Mouse (Mus musculus): ENCODE results near the gene Uhrf2.

Gene Uhrf2

DNA sequence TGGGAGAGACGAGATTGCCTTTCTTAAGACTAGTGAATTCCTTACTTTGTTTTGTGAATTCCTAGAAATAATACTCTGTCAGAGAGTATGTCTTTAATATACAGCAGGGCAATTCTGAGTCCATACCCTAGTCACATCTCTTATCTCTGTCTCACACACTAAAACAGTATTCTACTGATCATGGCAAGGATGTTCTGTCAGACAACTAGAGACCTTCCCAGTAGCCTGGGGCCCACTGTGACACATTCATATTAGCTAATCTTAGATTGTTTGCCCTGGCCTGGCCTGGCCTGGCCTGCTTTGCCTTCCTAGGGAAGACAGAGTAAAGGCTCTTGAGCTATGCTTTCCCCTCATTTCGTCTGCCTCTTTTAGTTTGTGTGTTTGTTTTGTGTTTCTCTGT, 20.3 kb downstream of the Uhrf2 start:
- DNase-seq (ENCODE audit: low spot score), result no peak

DNA sequence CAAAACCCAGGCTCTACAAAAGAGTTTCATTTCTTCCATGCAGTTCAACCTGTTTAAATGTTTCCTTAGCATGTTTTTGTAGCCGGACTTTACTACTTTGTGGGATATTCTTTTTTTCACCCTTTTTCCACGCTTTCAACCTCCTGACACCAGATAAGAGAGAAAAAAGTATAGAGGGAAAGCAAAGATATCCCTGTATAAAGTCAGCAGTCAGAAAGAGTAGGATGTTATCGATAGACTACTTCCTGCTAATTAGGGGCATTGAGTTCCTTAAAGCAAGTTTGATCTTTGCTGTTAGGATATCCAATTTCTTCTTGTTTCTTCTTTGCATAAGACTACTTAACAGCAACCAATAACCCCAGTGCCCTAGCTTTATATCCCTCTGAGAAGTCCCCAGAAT, 21.2 kb downstream of the Uhrf2 start:
- no peak for DNase-seq (ENCODE audit: low spot score)

DNA sequence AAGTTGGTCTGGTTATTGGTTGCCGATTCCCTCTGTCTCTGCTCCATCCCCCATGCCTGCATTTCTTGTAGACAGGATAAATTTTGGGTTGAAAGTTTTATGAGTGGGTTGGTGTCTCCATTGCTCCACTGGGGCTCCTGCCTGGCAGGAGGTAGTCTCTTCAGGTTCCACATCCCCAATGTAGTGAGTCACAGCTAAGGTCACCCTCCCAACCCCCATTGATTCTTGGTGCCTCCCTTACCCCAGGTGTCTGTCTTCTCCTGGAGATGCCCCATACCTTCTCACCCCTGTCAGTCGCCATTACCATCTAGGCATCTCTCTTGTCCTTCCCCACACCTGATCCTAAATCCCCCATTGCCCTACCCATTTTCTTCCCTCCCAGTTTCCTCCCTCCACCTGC, 23.9 kb downstream of the Uhrf2 start:
- DNase-seq (ENCODE audit: low spot score), result no peak

DNA sequence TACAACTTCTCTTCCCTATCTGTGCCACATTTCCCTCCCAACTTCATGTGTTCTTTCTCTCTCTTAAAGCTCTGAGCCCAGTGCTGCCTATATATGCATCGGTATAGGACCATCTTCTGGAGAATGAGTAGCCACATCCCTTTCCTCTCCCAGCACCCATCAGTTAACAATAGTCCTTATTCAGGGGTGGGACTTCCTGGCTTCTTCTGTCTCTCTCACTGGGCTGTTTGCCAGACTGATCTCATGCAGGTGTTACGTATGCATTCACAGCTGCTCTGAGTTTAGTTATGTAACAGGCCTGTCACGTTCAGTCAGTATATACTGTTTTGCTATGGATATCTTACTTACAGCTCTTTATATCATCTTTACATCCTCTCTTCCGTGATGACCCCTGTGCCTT, 35.5 kb downstream of the Uhrf2 start:
- no peak for DNase-seq (ENCODE audit: low spot score)

DNA sequence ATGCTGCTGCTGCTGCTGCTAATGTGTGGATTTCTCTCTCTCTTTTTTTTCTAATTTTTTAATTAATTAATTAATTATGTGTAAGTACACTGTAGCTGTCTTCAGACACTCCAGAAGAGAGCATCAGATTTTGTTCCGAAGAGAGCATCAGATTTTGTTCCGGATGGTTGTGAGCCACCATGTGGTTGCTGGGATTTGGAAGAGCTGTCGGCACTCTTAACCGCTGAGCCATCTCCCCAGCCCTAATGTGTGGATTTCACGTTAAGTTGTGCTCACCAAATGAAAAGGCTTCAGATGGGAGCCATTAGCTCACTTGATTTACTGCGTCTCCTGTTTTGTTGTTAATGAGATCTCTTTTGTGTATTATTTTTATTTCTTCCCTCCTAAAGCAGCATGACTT, 59.9 kb downstream of the Uhrf2 start:
- DNase-seq (ENCODE audit: low spot score), result no peak

DNA sequence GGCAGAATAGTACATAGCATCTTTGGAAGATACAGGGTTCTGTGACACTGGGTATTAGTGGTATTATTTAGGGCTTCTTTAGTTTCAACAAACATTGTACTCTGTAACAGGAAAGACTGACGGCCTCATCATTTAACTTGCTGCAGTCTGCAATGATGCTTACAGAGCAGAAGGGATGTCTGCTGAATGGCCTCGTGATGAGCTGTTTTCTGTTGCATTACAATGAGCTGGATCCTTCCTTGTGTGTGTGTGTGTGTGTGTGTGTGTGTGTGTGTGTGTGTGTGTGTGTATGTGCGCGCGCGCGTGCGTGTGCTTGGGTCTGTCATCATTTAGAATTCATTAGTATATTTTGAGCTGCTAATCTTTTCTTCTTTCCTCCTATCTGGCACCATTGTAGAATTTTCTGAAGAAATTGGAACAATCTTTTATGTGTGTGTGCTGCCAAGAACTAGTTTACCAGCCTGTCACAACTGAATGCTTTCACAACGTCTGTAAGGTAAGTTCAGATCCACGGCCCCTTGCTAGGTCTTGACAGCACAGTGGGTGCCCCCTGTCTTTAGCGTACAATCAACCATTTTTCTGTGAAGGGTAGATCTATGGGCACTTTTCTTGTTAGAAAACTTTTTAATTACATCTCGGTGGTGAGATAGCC, 61.5 kb downstream of the Uhrf2 start:
- DNase-seq (ENCODE audit: low spot score), result no peak

DNA sequence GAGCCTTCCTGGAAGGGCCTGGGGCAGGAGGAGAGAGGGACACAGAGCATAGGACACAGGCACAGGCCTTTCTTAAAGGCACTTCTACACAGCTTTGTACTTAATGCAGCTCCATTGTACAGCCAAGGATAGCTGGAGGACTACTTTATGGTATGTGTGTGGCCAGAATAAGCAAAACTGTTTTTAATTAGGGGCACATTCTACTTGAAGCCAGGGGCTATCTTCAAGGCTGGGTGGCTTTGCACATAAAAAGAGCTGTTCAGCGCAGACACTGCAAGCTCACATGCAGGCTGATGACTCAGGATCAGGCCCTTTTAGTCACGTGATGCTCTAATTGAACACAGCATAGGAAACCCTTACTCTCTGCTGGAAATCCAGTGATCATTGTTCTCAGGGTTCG, 65.9 kb downstream of the Uhrf2 start:
- no peak for DNase-seq (ENCODE audit: low spot score)

DNA sequence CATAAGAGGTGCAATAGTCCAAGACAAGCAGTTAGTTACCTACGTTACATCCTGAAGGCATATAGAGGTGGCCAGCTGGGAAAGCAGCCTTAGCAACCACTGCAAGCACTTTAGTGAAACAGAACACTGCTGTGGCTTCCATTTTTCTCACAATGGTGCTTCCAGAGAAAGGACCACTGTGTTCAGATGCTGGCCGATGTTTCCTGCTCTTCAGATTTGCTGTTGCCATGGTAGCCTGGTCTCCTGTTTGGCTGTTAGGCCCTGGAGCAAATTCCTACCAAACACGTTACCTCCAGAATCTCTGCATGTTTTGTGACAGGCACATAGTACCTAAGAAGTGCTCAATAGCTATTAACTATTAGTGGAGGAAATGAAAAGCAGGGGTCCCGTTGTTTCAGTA, 66.7 kb downstream of the Uhrf2 start:
- DNase-seq (ENCODE audit: low spot score), result no peak

DNA sequence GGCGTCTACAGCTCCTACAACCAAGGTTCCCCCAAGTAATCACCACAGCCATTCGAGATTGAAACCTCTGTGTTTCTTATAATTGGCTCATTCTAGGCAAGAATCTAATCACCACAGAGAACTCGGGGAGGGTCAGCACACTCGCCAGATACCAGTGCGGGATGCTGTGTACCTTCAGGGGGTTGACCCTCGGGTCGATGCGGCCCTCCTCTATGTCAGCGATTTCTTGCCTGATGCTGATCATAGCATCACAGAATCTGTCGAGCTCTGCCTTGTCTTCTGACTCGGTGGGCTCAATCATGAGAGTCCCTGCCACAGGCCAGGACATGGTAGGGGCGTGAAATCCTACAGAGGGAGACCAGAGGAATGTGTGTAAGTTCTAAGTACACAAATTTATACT, 70.3 kb downstream of the Uhrf2 start:
- no peak for DNase-seq (ENCODE audit: low spot score)

DNA sequence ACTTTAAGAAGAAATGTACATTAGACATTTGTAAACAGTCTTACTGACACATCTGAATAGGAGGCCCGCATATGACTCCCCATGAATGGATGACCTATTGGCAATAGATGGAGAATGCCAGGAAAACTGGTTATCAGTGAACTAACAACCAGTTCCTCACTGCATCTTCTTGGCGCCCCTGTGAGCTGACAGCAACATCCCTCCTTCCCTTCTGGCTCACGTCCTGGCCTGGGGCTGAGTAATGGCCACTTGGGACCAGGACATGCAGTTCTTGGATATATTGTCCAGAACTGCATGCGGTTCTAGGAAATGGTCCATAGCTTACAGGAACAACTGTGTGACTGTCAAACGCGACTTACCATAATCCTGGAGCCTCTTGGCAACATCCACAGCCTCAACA, 72.3 kb downstream of the Uhrf2 start:
- DNase-seq (ENCODE audit: low spot score), result no peak

DNA sequence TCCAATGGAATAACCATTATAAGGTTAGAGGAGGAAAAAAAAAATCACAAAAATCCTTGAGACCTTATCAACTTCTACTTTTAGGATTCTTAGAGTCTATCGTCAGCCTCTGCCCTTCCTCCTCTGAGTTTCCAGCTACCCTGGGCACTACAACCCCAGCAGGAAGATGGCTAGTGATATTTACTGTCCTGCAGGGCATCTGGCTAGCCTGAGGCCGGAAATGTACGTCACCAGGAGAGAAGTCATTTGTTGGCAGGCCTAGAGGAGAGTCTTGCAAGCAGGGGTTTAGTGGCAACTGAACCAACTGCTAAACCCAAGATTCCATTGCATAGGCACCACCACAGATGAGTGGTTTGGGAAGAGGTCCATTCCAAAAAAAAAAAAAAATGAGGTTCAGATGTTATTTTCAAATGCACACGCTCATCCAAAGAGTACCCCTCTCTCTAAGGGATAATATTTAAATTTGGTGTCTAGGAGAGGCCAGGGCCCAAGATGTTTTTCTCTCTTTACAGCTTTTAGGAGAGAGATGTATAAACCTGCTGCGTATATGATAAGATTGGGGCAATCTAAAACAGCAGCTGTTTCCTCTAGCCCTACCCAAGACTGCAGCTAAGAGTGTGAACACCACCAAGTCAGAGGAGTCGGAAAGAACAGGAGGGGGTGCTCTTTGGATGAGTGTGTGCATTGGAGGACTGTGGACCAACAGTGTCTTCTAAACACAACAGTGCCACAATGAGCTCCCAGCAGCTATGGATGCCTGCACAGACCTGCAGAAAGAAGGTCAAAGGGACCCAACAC, 74.9 kb downstream of the Uhrf2 start:
- no peak for DNase-seq (ENCODE audit: low spot score)

DNA sequence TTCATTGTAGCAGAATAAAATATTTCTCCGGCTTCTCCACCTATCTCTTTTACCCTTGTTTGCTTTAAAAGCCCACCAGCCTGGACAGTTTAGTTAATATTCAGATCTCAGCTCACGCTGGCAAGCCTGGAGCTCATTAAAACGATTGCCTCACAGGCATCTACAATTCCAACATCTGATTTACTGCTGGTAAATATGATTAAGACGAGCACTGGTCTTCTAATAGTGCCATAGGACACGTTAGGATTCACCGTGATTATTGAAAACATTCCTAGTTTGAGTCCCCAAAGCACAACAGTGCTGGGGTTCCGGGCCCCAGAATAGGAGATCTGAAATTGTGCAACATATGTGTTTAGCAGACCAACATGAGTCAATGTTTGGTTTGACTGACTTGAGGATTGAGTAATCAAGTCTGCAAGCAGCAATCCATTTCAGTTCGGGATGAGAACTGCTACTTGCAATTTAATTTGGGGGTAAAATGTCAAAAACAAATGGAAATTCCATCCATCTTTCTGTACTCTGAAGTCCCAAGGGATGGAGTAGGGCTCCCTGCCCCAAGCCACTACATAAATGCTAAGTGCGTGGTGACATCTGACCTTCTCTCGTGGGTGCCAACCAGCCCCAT, 77.0 kb downstream of the Uhrf2 start:
- no peak for DNase-seq (ENCODE audit: low spot score)

DNA sequence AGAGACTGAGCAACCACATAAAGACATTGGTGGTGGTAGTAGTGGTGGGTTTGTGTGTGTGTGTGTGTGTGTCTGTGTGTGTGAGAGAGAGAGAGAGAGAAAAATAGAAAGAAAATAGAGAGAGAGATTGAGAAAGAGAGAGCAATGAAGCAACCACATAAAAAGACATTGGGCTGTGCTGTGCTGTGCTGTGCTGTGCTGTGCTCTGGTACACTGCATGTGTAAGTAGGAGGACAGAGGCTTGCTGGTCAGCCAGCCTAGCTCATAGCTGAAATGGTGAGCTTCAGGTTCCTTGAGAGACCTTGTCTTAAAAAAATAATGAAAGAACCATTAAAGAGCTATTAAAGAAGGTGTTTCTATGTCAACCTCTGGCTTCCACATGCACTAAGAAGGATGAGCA, 78.3 kb downstream of the Uhrf2 start:
- no peak for DNase-seq (ENCODE audit: low spot score)

DNA sequence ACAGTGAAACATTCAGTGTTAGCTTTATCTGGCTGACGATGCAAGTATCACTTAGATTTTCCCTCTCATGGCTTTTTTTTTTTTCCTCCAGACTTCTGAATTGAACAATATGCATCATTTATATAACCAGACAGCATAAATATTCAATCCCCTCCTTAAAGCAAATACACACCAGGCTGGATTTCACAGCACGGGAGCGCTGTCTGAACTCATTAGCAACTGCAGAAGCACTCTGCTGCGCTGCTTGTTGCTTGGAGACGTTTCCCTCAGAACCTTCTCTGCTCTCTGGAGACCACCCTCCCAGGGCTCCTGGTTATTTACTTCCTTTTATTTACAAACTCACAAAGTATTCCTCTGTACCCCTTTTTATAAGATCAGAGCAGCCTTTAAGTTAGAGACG, 78.8 kb downstream of the Uhrf2 start:
- DNase-seq (ENCODE audit: low spot score), result no peak

DNA sequence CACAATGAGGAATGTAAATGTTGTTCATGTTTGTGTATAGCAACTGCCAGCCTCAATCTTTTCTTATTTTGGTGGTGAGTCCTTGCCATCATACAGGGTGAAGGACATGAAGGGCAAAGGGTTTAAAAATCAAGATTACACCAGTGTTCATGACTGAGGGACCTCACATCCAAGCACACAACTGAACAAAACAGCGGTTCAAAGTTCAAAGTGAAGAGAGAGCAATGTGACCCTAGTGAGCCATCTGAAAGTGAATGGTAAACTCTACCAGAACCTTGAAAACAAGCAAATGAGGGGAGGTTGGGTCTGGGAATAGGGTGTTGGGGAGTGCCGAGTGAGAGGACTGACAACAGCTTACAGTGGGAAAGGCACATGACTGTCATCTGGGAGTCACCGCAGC, 81.1 kb downstream of the Uhrf2 start:
- no peak for DNase-seq (ENCODE audit: low spot score)

DNA sequence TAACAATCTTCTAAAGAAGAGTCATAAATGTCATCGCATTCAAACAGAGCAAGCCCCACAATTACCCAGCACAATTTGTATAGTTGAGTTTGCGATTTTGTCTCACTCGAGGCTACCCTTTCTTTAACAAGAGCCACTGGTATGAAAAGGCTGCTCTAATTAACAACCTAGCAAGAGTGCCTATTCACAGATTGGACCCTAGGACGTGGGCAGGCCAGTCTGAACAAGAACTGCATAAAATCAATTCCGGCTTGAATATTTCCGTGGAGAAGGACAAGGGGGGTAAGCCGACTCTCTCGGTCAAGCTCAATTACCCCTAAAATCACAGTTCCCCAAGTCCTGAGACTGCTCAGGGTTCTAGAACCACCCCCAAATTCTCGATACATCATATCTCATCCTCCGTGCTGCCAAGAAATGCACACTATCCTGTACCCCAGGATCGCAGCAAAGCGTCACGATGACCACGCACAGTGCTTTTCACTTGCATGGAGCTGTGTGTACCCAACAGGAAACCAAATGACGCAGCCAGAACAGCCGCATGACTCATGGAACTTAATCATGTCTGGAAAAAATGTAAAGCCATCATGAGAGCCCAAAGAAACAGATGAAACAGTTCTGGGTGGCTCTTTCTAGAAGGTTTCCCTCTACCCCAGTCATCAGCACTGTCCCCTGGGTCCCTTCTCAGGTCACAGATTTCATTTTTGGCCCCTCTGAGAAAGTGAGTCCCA, 82.8 kb downstream of the Uhrf2 start:
- DNase-seq (ENCODE audit: low spot score), result no peak

DNA sequence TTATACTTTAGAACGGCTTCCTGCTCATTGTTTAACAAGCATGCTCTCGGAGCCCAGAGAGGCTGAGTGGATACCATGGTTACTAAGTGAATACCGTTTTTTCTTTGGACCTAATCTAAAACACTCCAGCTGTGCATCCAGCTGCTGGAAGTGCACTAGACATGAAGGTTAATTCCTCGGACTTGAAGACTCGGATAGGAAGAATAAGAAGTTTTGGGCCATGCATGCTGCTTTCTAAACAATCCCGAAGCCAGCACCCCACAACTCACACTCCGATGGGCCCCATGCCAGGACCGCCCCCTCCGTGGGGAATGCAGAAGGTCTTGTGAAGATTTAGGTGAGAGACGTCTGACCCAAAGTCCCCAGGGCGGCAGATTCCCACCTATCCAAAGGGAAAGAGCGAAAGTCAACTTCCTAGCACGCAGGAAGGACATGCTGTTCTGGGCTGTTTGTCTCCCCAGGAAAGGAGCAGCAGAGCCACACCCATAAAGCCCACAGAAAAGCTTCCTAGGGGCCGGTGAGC, 84.7 kb downstream of the Uhrf2 start:
- peak; percentile 16 for DNase-seq (ENCODE audit: low spot score)

DNA sequence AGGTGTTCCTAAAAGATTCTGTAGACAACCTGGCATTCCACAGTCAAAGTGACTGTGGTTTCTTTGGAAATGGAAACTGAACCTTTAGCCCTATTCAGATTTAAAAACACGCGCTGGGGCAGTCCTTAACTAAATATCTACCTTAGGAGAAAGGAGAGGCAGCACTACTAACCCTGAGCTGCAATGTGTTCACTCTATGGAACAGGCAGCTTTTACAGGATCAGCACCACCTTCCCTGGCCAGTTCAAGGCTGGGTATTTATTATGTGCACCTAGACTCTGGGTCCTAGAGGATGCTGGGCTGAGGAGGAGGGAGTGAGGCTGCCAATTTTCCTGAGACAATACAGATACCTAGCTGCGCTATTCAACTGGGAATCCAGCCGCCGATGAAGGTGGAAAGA, 85.3 kb downstream of the Uhrf2 start:
- DNase-seq (ENCODE audit: low spot score), result no peak

DNA sequence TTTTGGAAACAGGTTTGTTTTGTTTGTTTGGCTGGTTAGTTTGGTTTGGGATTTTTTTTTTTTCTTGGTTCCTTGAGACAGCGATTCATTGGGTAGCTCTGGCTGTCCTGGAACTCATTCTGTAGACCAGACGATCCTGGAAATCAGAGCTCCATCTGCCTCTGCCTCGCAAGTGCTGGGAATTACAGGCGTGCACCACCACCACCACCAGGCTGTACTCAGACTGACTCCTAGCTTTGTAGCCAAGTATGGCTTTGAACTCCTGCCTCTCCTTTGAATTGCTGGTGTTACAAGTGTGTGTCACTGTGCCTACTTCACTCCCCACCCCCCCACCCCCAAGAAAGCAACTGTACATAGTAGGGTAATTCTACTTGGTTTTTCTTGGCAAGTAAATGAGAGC, 86.9 kb downstream of the Uhrf2 start:
- DNase-seq (ENCODE audit: low spot score), result no peak

DNA sequence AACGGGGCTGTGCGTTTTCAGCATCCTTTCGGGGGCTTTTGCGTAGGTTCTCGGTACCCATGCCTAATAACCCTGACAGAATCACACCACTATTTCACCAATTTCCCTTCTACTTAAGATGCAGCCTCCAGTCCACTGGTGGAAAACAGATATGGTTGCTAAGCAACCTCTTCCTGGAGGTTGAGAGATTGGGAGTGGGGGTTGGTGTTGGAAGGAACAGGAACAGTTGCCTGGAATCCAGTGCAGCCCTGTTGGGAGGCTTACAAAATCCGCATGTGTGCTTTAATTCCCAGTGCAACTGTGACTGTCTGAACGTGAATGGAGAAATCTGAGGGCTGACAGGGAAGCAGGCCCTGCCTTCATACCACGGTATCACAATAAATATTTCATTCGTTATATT, 87.5 kb downstream of the Uhrf2 start:
- DNase-seq (ENCODE audit: low spot score), result no peak

DNA sequence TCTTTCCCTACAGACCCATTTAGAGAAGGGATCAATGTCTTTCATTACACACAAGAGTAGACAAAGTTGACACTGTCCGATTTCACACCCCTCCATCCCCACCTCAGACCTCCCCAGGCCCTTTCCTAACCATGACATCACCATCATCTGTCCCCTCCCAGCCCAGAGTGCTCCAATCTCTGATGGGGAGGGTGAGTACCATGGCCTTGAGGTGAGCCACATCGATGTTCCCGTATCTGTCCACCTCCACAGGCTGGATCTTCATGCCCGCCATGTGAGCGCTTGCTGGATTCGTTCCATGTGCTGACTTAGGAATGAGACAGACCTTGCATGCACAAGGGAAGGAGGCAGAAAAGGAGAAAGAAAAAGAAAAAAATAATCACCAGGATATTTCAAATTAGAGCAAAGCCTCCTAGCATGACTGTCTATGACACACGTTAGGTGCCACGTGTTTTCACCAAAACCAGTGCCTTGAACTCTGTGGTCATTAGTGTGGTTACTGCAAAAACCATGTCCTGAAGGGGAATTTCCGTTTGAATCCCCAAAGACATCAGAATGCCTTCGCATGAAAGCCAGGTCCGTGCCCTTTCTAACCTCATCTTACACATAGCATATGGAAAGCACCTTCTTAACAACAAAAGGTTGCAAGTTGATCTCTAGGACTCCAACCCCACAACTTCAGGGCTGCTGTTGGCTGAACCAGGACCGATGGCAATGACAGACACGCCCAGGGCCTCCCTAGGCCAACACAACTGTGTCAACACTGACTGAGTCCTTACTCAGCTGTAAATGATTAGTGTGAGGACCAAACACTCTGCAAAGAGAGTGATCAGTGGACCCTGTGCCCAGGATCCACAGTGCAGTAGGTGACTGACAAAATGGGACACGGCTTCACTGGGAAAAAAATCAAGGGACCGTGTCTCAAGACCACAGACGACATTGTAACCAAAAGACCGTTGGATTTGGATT, 88.3 kb downstream of the Uhrf2 start:
- no peak for DNase-seq (ENCODE audit: low spot score)
